Mouse (Mus musculus) kidney, embryonic 15.5 days (tissue): Measurements from ENCODE around the gene Vps13d. TPM values are rescaled to one million over a fixed set of nuclear protein-coding genes. Genes with fewer than 3 reads are reported as not detected.
A peak's percentile ranks its signal among the peaks of the same experiment; 100 is the strongest.

Experiments used
- ATAC-seq: fragments of 200-750 bp; cut with Nextera tagmentation; replicated peaks from 2 replicates; pipeline ENCODE4 v1.8.0; 2017; ENCODE audit warnings: moderate TSS enrichment; ENCODE audit not compliant: low FRiP score
- H3K27ac ChIP-seq: fragments of 300-500 bp; sonication (generic); 2 replicates; pipeline ENCODE4 v1.5.1; 2015; ENCODE audit warnings: mild to moderate bottlenecking, inconsistent platforms
- H3K27me3 ChIP-seq: fragments of 300-500 bp; sonication (generic); 2 replicates; pipeline ENCODE4 v1.6.1; 2015; ENCODE audit warnings: inconsistent platforms
- H3K36me3 ChIP-seq: fragments of 300-500 bp; sonication (generic); 2 replicates; pipeline ENCODE4 v1.6.1; 2015; ENCODE audit warnings: inconsistent platforms
- H3K4me1 ChIP-seq: fragments of 300-500 bp; sonication (generic); 2 replicates; pipeline ENCODE4 v1.6.1; 2015; ENCODE audit warnings: inconsistent platforms
- H3K4me2 ChIP-seq: fragments of 300-500 bp; sonication (generic); 2 replicates; pipeline ENCODE4 v1.6.1; 2015; ENCODE audit warnings: moderate library complexity, mild to moderate bottlenecking, inconsistent platforms
- H3K4me3 ChIP-seq: fragments of 300-500 bp; sonication (generic); replicated peaks from 2 replicates; pipeline ENCODE4 v1.5.1; 2015; ENCODE audit warnings: mild to moderate bottlenecking, inconsistent platforms
- H3K9ac ChIP-seq: fragments of 300-500 bp; sonication (generic); 2 replicates; pipeline ENCODE4 v1.6.1; 2015; ENCODE audit warnings: mild to moderate bottlenecking, inconsistent platforms
- H3K9me3 ChIP-seq: fragments of 300-500 bp; sonication (generic); replicated peaks from 2 replicates; pipeline ENCODE4 v1.6.1; 2016; ENCODE audit warnings: inconsistent platforms
- WGBS: fragments of 180-500 bp; shearing (Covaris S2); methylation state at CpG from one replicate; pipeline ENCODE4 v1.1.7; 2015; ENCODE audit warnings: mixed read lengths; 5-methylcytosine and 5-hydroxymethylcytosine counted together
- polyA plus RNA-seq: library from polyadenylated mRNA; unstranded; fragments of >200 nt; fragmentation: Nextera tagmentation; extraction: Ambion mirVana; gene quantifications from 2 replicates; pipeline ENCODE4 v1.2.1, GENCODE M21; 2015

Gene Vps13d
- polyA plus RNA-seq, 1 experiment from 2014 or later: 9.9 TPM

GRCm38 (mm10) chr4:145130772-145131171, 64.0 kb downstream of the Vps13d start:
- 89% methylated on average over 1 of the region's 1 CpGs for WGBS
- no peak for ATAC-seq
- H3K4me1 ChIP-seq: no peaks in the 10 kb centered on the region
- no peaks in the 10 kb centered on the region for H3K9me3 ChIP-seq
- H3K27ac ChIP-seq: no peak overlapping the region
- peaks cover 86% of the 10 kb centered on the region for H3K36me3 ChIP-seq
- H3K9ac ChIP-seq: no peak overlapping the region
- H3K4me2 ChIP-seq: no peak overlapping the region
- H3K27me3 ChIP-seq: no peaks in the 10 kb centered on the region
- H3K4me3 ChIP-seq: no peak overlapping the region

- no peak for ATAC-seq
These were observed 64.8 kb downstream of the Vps13d start for GRCm38 (mm10) chr4:145129956-145130548.

GRCm38 (mm10) chr4:145125463-145126220, 69.2 kb downstream of the Vps13d start:
- H3K4me2 ChIP-seq: no peak overlapping the region
- no peak overlapping the region for H3K4me3 ChIP-seq
- peaks cover 85% of the 10 kb centered on the region for H3K36me3 ChIP-seq
- 0 out of 2 replicates have a peak, but pooled peaks cover 3% of the 10 kb centered on the region for H3K4me1 ChIP-seq
- no peaks in the 10 kb centered on the region for H3K27me3 ChIP-seq
- WGBS: 64% methylated on average over 4 of the region's 4 CpGs
- no peaks in the 10 kb centered on the region for H3K9me3 ChIP-seq
- no peak overlapping the region for H3K9ac ChIP-seq
- H3K27ac ChIP-seq: peak overlapping the region; percentile 46
- ATAC-seq: no peak

More at GRCm38 (mm10) chr4:145129956-145130548, 64.8 kb downstream of the Vps13d start:
- H3K4me1 ChIP-seq: 0 out of 2 replicates have a peak, but pooled peaks cover 3% of the 10 kb centered on the region
- no peaks in the 10 kb centered on the region for H3K27me3 ChIP-seq
- H3K4me3 ChIP-seq: no peak overlapping the region
- H3K9ac ChIP-seq: no peak overlapping the region
- H3K9me3 ChIP-seq: no peaks in the 10 kb centered on the region
- H3K4me2 ChIP-seq: no peak overlapping the region
- H3K27ac ChIP-seq: 0 out of 2 replicates have a peak overlapping the region, but pooled peaks have one; percentile 18
- peaks cover 87% of the 10 kb centered on the region for H3K36me3 ChIP-seq

GRCm38 (mm10) chr4:145124419-145124818, 70.4 kb downstream of the Vps13d start:
- WGBS: 77% methylated on average over 4 of the region's 4 CpGs
- H3K4me2 ChIP-seq: no peak overlapping the region
- no peak overlapping the region for H3K9ac ChIP-seq
- H3K27me3 ChIP-seq: no peaks in the 10 kb centered on the region
- no peak for ATAC-seq
- peak overlapping the region; percentile 2; the same call in 1 of the 2 replicates for H3K27ac ChIP-seq
- H3K4me3 ChIP-seq: no peak overlapping the region
- H3K9me3 ChIP-seq: no peaks in the 10 kb centered on the region
- H3K36me3 ChIP-seq: peaks cover 84% of the 10 kb centered on the region
- 0 out of 2 replicates have a peak, but pooled peaks cover 3% of the 10 kb centered on the region for H3K4me1 ChIP-seq

- Histone ChIP-seq H3K4me3 (no peak overlapping the region), H3K9me3 (no peaks in the 10 kb centered on the region), H3K36me3 (peaks cover 86% of the 10 kb centered on the region), H3K27ac (peak overlapping the region; percentile 66; the same call in 1 of the 2 replicates), H3K9ac (no peak overlapping the region), H3K27me3 (no peaks in the 10 kb centered on the region), H3K4me2 (no peak overlapping the region), H3K4me1 (peaks cover 10% of the 10 kb centered on the region)
- WGBS: 15% methylated on average over 4 of the region's 4 CpGs
- peak; percentile 81 for ATAC-seq
These were observed 83.2 kb downstream of the Vps13d start for GRCm38 (mm10) chr4:145111641-145112040.

- Histone ChIP-seq H3K9me3 (no peaks in the 10 kb centered on the region), H3K9ac (no peak overlapping the region), H3K27me3 (no peaks in the 10 kb centered on the region), H3K4me3 (no peak overlapping the region), H3K27ac (no peak overlapping the region), H3K4me2 (no peak overlapping the region), H3K4me1 (peaks cover 10% of the 10 kb centered on the region), H3K36me3 (peaks cover 88% of the 10 kb centered on the region)
- no peak for ATAC-seq
- 92% methylated on average over 6 of the region's 6 CpGs for WGBS
These were observed 84.1 kb downstream of the Vps13d start for GRCm38 (mm10) chr4:145110736-145111135.

GRCm38 (mm10) chr4:145106796-145107195, 88.0 kb downstream of the Vps13d start:
- WGBS: 76% methylated on average over 6 of the region's 6 CpGs
- H3K36me3 ChIP-seq: peaks cover 92% of the 10 kb centered on the region
- no peak for ATAC-seq
- no peak overlapping the region for H3K4me3 ChIP-seq
- no peak overlapping the region for H3K27ac ChIP-seq
- no peaks in the 10 kb centered on the region for H3K9me3 ChIP-seq
- no peaks in the 10 kb centered on the region for H3K27me3 ChIP-seq
- no peak overlapping the region for H3K9ac ChIP-seq
- H3K4me1 ChIP-seq: peaks cover 5% of the 10 kb centered on the region
- no peak overlapping the region for H3K4me2 ChIP-seq

- Histone ChIP-seq H3K4me3 (no peak overlapping the region), H3K9ac (no peak overlapping the region), H3K36me3 (peaks cover 78% of the 10 kb centered on the region), H3K4me2 (no peak overlapping the region), H3K27ac (no peak overlapping the region), H3K4me1 (no peaks in the 10 kb centered on the region), H3K27me3 (no peaks in the 10 kb centered on the region), H3K9me3 (no peaks in the 10 kb centered on the region)
- WGBS: 78% methylated on average over 6 of the region's 6 CpGs
- no peak for ATAC-seq
These were observed 89.5 kb downstream of the Vps13d start for GRCm38 (mm10) chr4:145105319-145105718.

GRCm38 (mm10) chr4:145104917-145105316, 89.9 kb downstream of the Vps13d start:
- Histone ChIP-seq H3K36me3 (peaks cover 75% of the 10 kb centered on the region), H3K27me3 (no peaks in the 10 kb centered on the region), H3K4me2 (no peak overlapping the region), H3K27ac (no peak overlapping the region; the same call in 1 of the 2 replicates), H3K9me3 (no peaks in the 10 kb centered on the region), H3K9ac (no peak overlapping the region), H3K4me3 (no peak overlapping the region), H3K4me1 (no peaks in the 10 kb centered on the region)
- 70% methylated on average over 2 of the region's 2 CpGs for WGBS
- ATAC-seq: no peak

GRCm38 (mm10) chr4:145103617-145104016, 91.2 kb downstream of the Vps13d start:
- ATAC-seq: no peak
- Histone ChIP-seq H3K4me1 (no peaks in the 10 kb centered on the region), H3K4me3 (no peak overlapping the region), H3K9ac (no peak overlapping the region), H3K4me2 (no peak overlapping the region), H3K36me3 (peaks cover 75% of the 10 kb centered on the region), H3K27ac (no peak overlapping the region), H3K9me3 (no peaks in the 10 kb centered on the region), H3K27me3 (no peaks in the 10 kb centered on the region)

- no peaks in the 10 kb centered on the region for H3K9me3 ChIP-seq
- no peak overlapping the region for H3K9ac ChIP-seq
- no peaks in the 10 kb centered on the region for H3K4me1 ChIP-seq
- H3K4me2 ChIP-seq: no peak overlapping the region
- 77% methylated on average over 6 of the region's 6 CpGs for WGBS
- peaks cover 76% of the 10 kb centered on the region for H3K36me3 ChIP-seq
- no peak overlapping the region for H3K27ac ChIP-seq
- no peak overlapping the region for H3K4me3 ChIP-seq
- H3K27me3 ChIP-seq: no peaks in the 10 kb centered on the region
- no peak for ATAC-seq
These were observed 92.7 kb downstream of the Vps13d start for GRCm38 (mm10) chr4:145101823-145102718.

GRCm38 (mm10) chr4:145099853-145100252, 95.0 kb downstream of the Vps13d start:
- Histone ChIP-seq H3K27ac (no peak overlapping the region), H3K4me3 (no peak overlapping the region), H3K36me3 (peaks cover 76% of the 10 kb centered on the region), H3K9me3 (no peaks in the 10 kb centered on the region), H3K4me2 (no peak overlapping the region), H3K9ac (no peak overlapping the region), H3K27me3 (no peaks in the 10 kb centered on the region), H3K4me1 (no peaks in the 10 kb centered on the region)
- WGBS: 72% methylated on average over 6 of the region's 6 CpGs
- no peak for ATAC-seq
